Comparison of ENCODE assay signal across 10 mouse cellular contexts in the genomic region with DNA sequence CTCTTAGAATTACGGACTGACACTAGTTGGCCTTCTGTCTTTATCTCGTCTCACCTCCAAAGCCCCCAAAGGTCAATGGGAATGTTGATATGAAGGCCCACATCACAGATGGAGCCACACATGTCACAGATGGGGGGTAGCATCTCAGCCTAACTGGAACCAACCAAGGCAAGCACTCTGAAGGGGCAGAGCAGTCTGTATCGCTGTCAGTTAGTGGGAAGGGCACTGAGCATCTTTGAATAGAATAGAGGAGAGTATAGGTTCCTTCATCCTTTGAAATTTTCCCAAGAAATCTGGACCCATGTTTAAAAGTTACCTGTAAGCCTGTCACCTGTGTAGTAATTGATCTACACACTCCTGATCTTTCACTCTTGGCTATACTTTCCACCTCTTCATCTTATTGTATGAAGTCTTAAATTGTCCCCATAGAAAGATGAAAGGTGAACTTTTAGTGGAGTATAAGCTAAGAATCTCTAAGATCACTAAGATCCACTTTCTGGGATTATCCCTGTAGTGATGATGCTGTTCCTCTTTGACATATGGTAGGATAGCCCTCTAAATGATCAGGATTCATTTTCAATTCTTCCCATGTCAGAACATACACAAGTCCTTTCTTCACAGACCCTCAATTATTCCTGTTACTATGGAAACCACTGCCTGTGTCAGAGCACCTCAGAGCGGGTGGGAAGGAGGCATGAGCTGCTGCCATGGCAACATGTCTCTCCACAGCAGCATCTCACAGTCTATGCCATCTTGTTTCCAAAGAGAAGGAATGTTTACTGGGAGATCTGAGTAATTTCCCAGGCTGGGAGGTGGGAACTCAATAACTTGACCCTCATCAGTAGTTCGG.
A peak's percentile ranks its signal among the peaks of the same experiment; 100 is the strongest.
DNase-seq lines count a peak whose midpoint lies in the region; ATAC-seq lines count a peak whose summit lies in the region.
"Had no signal": no experiment of that assay in that cellular context is flagged by ENCODE, and none has a peak within 500 bp of the region (broad histone marks: within the 10 kb centered on the region; RNA-seq: fewer than 3 reads in every experiment).

No protein-coding gene starts in this region.

- no peak overlapping the region for H3K4me3 ChIP-seq in midbrain, embryonic 13.5 days (replicated peaks)
- no peak overlapping the region for H3K4me3 ChIP-seq in heart, embryonic 10.5 days
- H3K4me3 ChIP-seq: erythroblast, embryonic 14.5 days; stomach, embryonic 15.5 days had no signal

- peak; percentile 99 for ATAC-seq in midbrain, embryonic 13.5 days

- H3K4me1 ChIP-seq in midbrain, embryonic 13.5 days (replicated peaks): peaks cover 38% of the 10 kb centered on the region
- no peaks in the 10 kb centered on the region for H3K4me1 ChIP-seq in heart, embryonic 10.5 days
- H3K4me1 ChIP-seq: stomach, embryonic 15.5 days had no signal

- H3K27ac ChIP-seq in midbrain, embryonic 13.5 days: peak overlapping the region; percentile 93
- no peak overlapping the region for H3K27ac ChIP-seq in heart, embryonic 10.5 days
- H3K27ac ChIP-seq: stomach, embryonic 15.5 days had no signal

- intact Hi-C loops in heart, postnatal 10 days (cut with DNase I): no loop called here

- H3K9ac ChIP-seq in midbrain, embryonic 13.5 days (replicated peaks): no peak overlapping the region
- H3K9ac ChIP-seq: stomach, embryonic 15.5 days had no signal

- H3K4me2 ChIP-seq in midbrain, embryonic 13.5 days (replicated peaks): peak overlapping the region; percentile 31
- H3K4me2 ChIP-seq: stomach, embryonic 15.5 days had no signal

- peak; percentile 67 for DNase-seq in heart, adult 11 months
- no peak for DNase-seq in heart, postnatal 10 days
- DNase-seq in layer of hippocampus, adult 18-20 months (ENCODE audit: low spot score in 2 of 2): peak; percentile 57 to 79
- peak; percentile 49 for DNase-seq in right cerebral cortex, postnatal 4 days
- no peak for DNase-seq in lung, postnatal 36 days
- DNase-seq in heart, embryonic 10.5 days (ENCODE audit: low spot score): no peak
- DNase-seq in gastrocnemius, adult 18-20 months (ENCODE audit: low spot score): no peak

- H3K27me3 ChIP-seq in midbrain, embryonic 13.5 days: no peaks in the 10 kb centered on the region
- no peaks in the 10 kb centered on the region for H3K27me3 ChIP-seq in heart, embryonic 10.5 days (ENCODE audit: insufficient read depth, poor library complexity, severe bottlenecking)
- H3K27me3 ChIP-seq: stomach, embryonic 15.5 days had no signal

- H3K9me3 ChIP-seq in midbrain, embryonic 13.5 days: no peaks in the 10 kb centered on the region
- no peaks in the 10 kb centered on the region for H3K9me3 ChIP-seq in heart, embryonic 10.5 days
- H3K9me3 ChIP-seq: stomach, embryonic 15.5 days had no signal

- WGBS in midbrain, embryonic 13.5 days: 34% methylated on average over 5 of the region's 5 CpGs
- WGBS in heart, embryonic 10.5 days: 67% methylated on average over 5 of the region's 5 CpGs

- no peaks in the 10 kb centered on the region for H3K36me3 ChIP-seq in midbrain, embryonic 13.5 days
- no peaks in the 10 kb centered on the region for H3K36me3 ChIP-seq in heart, embryonic 10.5 days
- H3K36me3 ChIP-seq: stomach, embryonic 15.5 days had no signal

Comparison
In these comparisons a context has a peak if more than half of its experiments do, and no peak if none do; other contexts are left out.
1. DNase-seq: peak in heart, adult 11 months (single experiment), layer of hippocampus, adult 18-20 months (2 of 2) and right cerebral cortex, postnatal 4 days (single experiment); none in heart, postnatal 10 days (0 of 2), lung, postnatal 36 days (single experiment), heart, embryonic 10.5 days (single experiment) and gastrocnemius, adult 18-20 months (single experiment).